Mouse (Mus musculus) kidney, adult 2 months (tissue): Measurements from ENCODE around the gene Thrap3.

Source experiments
- CTCF ChIP-seq: fragments of 200-500 bp; conservative IDR thresholded peaks from 2 replicates; pipeline ENCODE4 v1.5.1; 2011; ENCODE audit warnings: low read depth, mild to moderate bottlenecking, control low read depth, low read length, moderate library complexity, mixed read lengths; ENCODE audit not compliant: insufficient read depth, insufficient read length
- POLR2A ChIP-seq: fragments of 200-500 bp; IDR thresholded peaks from one replicate; pipeline ENCODE4 v1.6.1; 2011; ENCODE audit warnings: low read depth, low read length, control low read depth

DNA sequence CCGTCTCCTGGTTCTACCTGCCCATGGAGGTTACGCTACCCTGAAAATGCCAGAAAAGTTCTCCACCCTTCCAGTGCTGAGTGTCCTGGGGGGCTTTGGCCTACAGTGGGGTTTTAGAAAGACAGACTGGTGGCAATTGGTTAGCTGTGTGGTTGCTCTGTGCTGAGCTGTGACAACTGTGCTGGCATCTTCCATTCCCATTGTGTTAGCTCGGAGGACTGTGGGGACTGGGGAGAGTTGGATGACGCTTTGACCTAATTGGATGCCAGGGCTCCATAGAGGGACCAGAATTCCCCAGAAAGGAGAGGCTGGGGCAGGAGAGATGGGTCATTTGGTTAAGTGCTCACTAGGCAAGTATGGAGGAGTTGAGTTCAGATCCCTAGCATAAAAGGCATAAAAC, 68.3 kb downstream of the Thrap3 start:
- no peak for TF ChIP-seq CTCF
- TF ChIP-seq POLR2A, result no peak
